Mouse (Mus musculus): ENCODE data around the gene Limd1.

DNA sequence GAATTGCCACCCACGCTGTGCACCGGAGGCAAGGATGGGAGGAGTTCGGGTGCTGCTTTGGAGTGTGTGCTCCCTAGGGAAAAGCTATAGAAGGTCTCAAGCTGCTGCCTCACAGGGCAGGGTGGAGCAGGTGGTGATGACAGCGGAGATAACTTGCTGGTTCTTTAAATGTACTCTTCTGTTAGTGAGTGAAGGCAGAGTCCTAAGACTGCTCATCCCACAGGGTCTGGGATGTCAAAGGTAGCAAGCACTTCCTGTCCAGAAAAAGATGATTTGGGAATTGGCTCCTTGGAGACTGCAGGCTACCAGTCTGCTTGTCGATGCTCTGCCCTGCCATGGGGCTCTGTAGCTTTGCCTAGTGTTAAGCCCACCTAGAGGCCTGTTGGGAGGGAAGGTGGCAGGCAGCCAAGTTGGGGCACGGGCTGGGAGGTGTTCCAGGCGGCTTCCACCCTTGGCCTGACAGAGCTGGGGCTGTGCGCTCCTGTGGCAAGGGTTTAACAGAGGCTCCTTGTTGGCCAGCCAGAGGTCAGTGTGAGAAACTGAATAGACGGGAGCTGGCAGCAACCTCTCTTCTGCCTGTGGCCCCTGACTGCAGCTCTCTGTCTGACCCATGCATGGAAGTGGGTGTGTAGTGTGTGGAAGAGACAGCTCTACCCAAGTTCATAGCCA lies 13.5 kb downstream of the Limd1 start:
- TF ChIP-seq POLR2A (IDR thresholded peaks at IDR 0.05; ENCODE audit: borderline replicate concordance, extremely low read depth, insufficient read depth, insufficient read length, poor library complexity, severe bottlenecking) = no peak
- TF ChIP-seq CTCF (IDR thresholded peaks at IDR 0.05; ENCODE audit: borderline replicate concordance, extremely low read depth, insufficient read depth, insufficient read length) = no peak

Measured in brain, embryonic 14.5 days (tissue).